Mouse (Mus musculus): ENCODE data around the gene Bri3. TPM values are rescaled to one million over a fixed set of nuclear protein-coding genes. Genes with fewer than 3 reads are reported as not detected.

Bri3 gene
- 144 and 169 TPM in 2 replicates for polyA plus RNA-seq (2015; fragmentation: Nextera tagmentation; extraction: Ambion mirVana)

GRCm38 (mm10) chr5:144243901-144244487 is at the start of gene Bri3:
Gene Bri3, plus strand, starts transcription at chr5:144244437.
- WGBS = 87% methylated on average over 7 of the region's 7 CpGs
- no peak within 1 kb of the TSS for H3K4me3 ChIP-seq (ENCODE audit: low read length)
- H3K27ac ChIP-seq (ENCODE audit: low read length) = no peak within 1 kb of the TSS
- no peaks in the 10 kb centered on the region for H3K27me3 ChIP-seq (ENCODE audit: control insufficient read depth, insufficient read depth, low read length)
- no peak within 1 kb of the TSS for H3K4me2 ChIP-seq (ENCODE audit: low read depth, low read length)
- H3K36me3 ChIP-seq (ENCODE audit: control insufficient read depth, insufficient read depth) = no peaks in the 10 kb centered on the region
- no peaks in the 10 kb centered on the region for H3K9me3 ChIP-seq (replicated peaks; ENCODE audit: control insufficient read depth, low read length)
- ATAC-seq (replicated peaks; ENCODE audit: extremely low read depth, insufficient read depth, low FRiP score) = no peak
- H3K9ac ChIP-seq (ENCODE audit: low read length) = no peak within 1 kb of the TSS
- H3K4me1 ChIP-seq (ENCODE audit: control insufficient read depth, insufficient read depth, low read length) = peaks cover 9% of the 10 kb centered on the region

GRCm38 (mm10) chr5:144195567-144195966 is 48.7 kb upstream of the Bri3 start:
- Histone ChIP-seq H3K36me3 (ENCODE audit: control insufficient read depth, insufficient read depth) (no peaks in the 10 kb centered on the region; the same call in 1 of the 2 replicates), H3K4me3 (ENCODE audit: low read length) (no peak overlapping the region), H3K9me3 (replicated peaks; ENCODE audit: control insufficient read depth, low read length) (no peaks in the 10 kb centered on the region), H3K27me3 (ENCODE audit: control insufficient read depth, insufficient read depth, low read length) (no peaks in the 10 kb centered on the region), H3K27ac (ENCODE audit: low read length) (no peak overlapping the region), H3K9ac (ENCODE audit: low read length) (no peak overlapping the region), H3K4me1 (ENCODE audit: control insufficient read depth, insufficient read depth, low read length) (no peaks in the 10 kb centered on the region), H3K4me2 (ENCODE audit: low read depth, low read length) (no peak overlapping the region)
- ATAC-seq (replicated peaks; ENCODE audit: extremely low read depth, insufficient read depth, low FRiP score) = no peak
- WGBS = 84% methylated on average over 8 of the region's 8 CpGs

GRCm38 (mm10) chr5:144200616-144201015 is 43.6 kb upstream of the Bri3 start:
- WGBS = 69% methylated on average over 11 of the region's 11 CpGs
- H3K4me2 ChIP-seq (ENCODE audit: low read depth, low read length) = no peak overlapping the region
- no peak overlapping the region for H3K27ac ChIP-seq (ENCODE audit: low read length)
- no peaks in the 10 kb centered on the region for H3K27me3 ChIP-seq (ENCODE audit: control insufficient read depth, insufficient read depth, low read length)
- H3K9ac ChIP-seq (ENCODE audit: low read length) = no peak overlapping the region
- H3K36me3 ChIP-seq (ENCODE audit: control insufficient read depth, insufficient read depth) = peaks cover 26% of the 10 kb centered on the region
- H3K4me3 ChIP-seq (ENCODE audit: low read length) = no peak overlapping the region
- ATAC-seq (replicated peaks; ENCODE audit: extremely low read depth, insufficient read depth, low FRiP score) = no peak
- 0 out of 2 replicates have a peak, but pooled peaks cover 3% of the 10 kb centered on the region for H3K9me3 ChIP-seq (replicated peaks; ENCODE audit: control insufficient read depth, low read length)
- no peaks in the 10 kb centered on the region for H3K4me1 ChIP-seq (ENCODE audit: control insufficient read depth, insufficient read depth, low read length)

- Histone ChIP-seq H3K36me3 (ENCODE audit: control insufficient read depth, insufficient read depth) (peaks cover 32% of the 10 kb centered on the region), H3K4me1 (ENCODE audit: control insufficient read depth, insufficient read depth, low read length) (no peaks in the 10 kb centered on the region), H3K27me3 (ENCODE audit: control insufficient read depth, insufficient read depth, low read length) (no peaks in the 10 kb centered on the region), H3K9me3 (replicated peaks; ENCODE audit: control insufficient read depth, low read length) (0 out of 2 replicates have a peak, but pooled peaks cover 3% of the 10 kb centered on the region), H3K4me3 (ENCODE audit: low read length) (no peak overlapping the region), H3K4me2 (ENCODE audit: low read depth, low read length) (no peak overlapping the region), H3K27ac (ENCODE audit: low read length) (no peak overlapping the region), H3K9ac (ENCODE audit: low read length) (no peak overlapping the region)
- no peak for ATAC-seq (replicated peaks; ENCODE audit: extremely low read depth, insufficient read depth, low FRiP score)
- WGBS = 98% methylated on average over 6 of the region's 6 CpGs
Measured at GRCm38 (mm10) chr5:144202430-144202829, 41.8 kb upstream of the Bri3 start.

GRCm38 (mm10) chr5:144203398-144203959 is 40.8 kb upstream of the Bri3 start:
- Histone ChIP-seq H3K9ac (ENCODE audit: low read length) (no peak overlapping the region), H3K4me1 (ENCODE audit: control insufficient read depth, insufficient read depth, low read length) (no peaks in the 10 kb centered on the region), H3K4me3 (ENCODE audit: low read length) (no peak overlapping the region), H3K27ac (ENCODE audit: low read length) (no peak overlapping the region), H3K36me3 (ENCODE audit: control insufficient read depth, insufficient read depth) (peaks cover 36% of the 10 kb centered on the region), H3K4me2 (ENCODE audit: low read depth, low read length) (no peak overlapping the region), H3K9me3 (replicated peaks; ENCODE audit: control insufficient read depth, low read length) (0 out of 2 replicates have a peak, but pooled peaks cover 3% of the 10 kb centered on the region), H3K27me3 (ENCODE audit: control insufficient read depth, insufficient read depth, low read length) (no peaks in the 10 kb centered on the region)
- 88% methylated on average over 10 of the region's 10 CpGs for WGBS
- no peak for ATAC-seq (replicated peaks; ENCODE audit: extremely low read depth, insufficient read depth, low FRiP score)

GRCm38 (mm10) chr5:144204303-144204702 is 39.9 kb upstream of the Bri3 start:
- no peak for ATAC-seq (replicated peaks; ENCODE audit: extremely low read depth, insufficient read depth, low FRiP score)
- Histone ChIP-seq H3K27ac (ENCODE audit: low read length) (no peak overlapping the region), H3K36me3 (ENCODE audit: control insufficient read depth, insufficient read depth) (peaks cover 39% of the 10 kb centered on the region), H3K4me2 (ENCODE audit: low read depth, low read length) (no peak overlapping the region), H3K4me3 (ENCODE audit: low read length) (no peak overlapping the region), H3K27me3 (ENCODE audit: control insufficient read depth, insufficient read depth, low read length) (no peaks in the 10 kb centered on the region), H3K9me3 (replicated peaks; ENCODE audit: control insufficient read depth, low read length) (0 out of 2 replicates have a peak, but pooled peaks cover 3% of the 10 kb centered on the region), H3K4me1 (ENCODE audit: control insufficient read depth, insufficient read depth, low read length) (no peaks in the 10 kb centered on the region), H3K9ac (ENCODE audit: low read length) (no peak overlapping the region)
- 86% methylated on average over 12 of the region's 12 CpGs for WGBS

GRCm38 (mm10) chr5:144204911-144205310 is 39.3 kb upstream of the Bri3 start:
- ATAC-seq (replicated peaks; ENCODE audit: extremely low read depth, insufficient read depth, low FRiP score) = no peak
- no peak overlapping the region for H3K9ac ChIP-seq (ENCODE audit: low read length)
- 84% methylated on average over 10 of the region's 10 CpGs for WGBS
- no peaks in the 10 kb centered on the region for H3K4me1 ChIP-seq (ENCODE audit: control insufficient read depth, insufficient read depth, low read length)
- no peak overlapping the region for H3K27ac ChIP-seq (ENCODE audit: low read length)
- peaks cover 45% of the 10 kb centered on the region for H3K36me3 ChIP-seq (ENCODE audit: control insufficient read depth, insufficient read depth)
- no peak overlapping the region for H3K4me2 ChIP-seq (ENCODE audit: low read depth, low read length)
- H3K27me3 ChIP-seq (ENCODE audit: control insufficient read depth, insufficient read depth, low read length) = no peaks in the 10 kb centered on the region
- no peak overlapping the region for H3K4me3 ChIP-seq (ENCODE audit: low read length)
- H3K9me3 ChIP-seq (replicated peaks; ENCODE audit: control insufficient read depth, low read length) = 0 out of 2 replicates have a peak, but pooled peaks cover 3% of the 10 kb centered on the region

- no peak overlapping the region for H3K27ac ChIP-seq (ENCODE audit: low read length)
- H3K4me3 ChIP-seq (ENCODE audit: low read length) = no peak overlapping the region
- 0 out of 2 replicates have a peak, but pooled peaks cover 3% of the 10 kb centered on the region for H3K9me3 ChIP-seq (replicated peaks; ENCODE audit: control insufficient read depth, low read length)
- 95% methylated on average over 15 of the region's 15 CpGs for WGBS
- no peak for ATAC-seq (replicated peaks; ENCODE audit: extremely low read depth, insufficient read depth, low FRiP score)
- no peaks in the 10 kb centered on the region for H3K27me3 ChIP-seq (ENCODE audit: control insufficient read depth, insufficient read depth, low read length)
- peaks cover 50% of the 10 kb centered on the region for H3K36me3 ChIP-seq (ENCODE audit: control insufficient read depth, insufficient read depth)
- no peak overlapping the region for H3K4me2 ChIP-seq (ENCODE audit: low read depth, low read length)
- no peaks in the 10 kb centered on the region for H3K4me1 ChIP-seq (ENCODE audit: control insufficient read depth, insufficient read depth, low read length)
- no peak overlapping the region for H3K9ac ChIP-seq (ENCODE audit: low read length)
Measured at GRCm38 (mm10) chr5:144206069-144206468, 38.2 kb upstream of the Bri3 start.

GRCm38 (mm10) chr5:144207478-144207877 is 36.8 kb upstream of the Bri3 start:
- H3K36me3 ChIP-seq (ENCODE audit: control insufficient read depth, insufficient read depth) = peaks cover 52% of the 10 kb centered on the region
- H3K27ac ChIP-seq (ENCODE audit: low read length) = no peak overlapping the region
- no peaks in the 10 kb centered on the region for H3K4me1 ChIP-seq (ENCODE audit: control insufficient read depth, insufficient read depth, low read length)
- no peak overlapping the region for H3K4me3 ChIP-seq (ENCODE audit: low read length)
- H3K9ac ChIP-seq (ENCODE audit: low read length) = no peak overlapping the region
- 0 out of 2 replicates have a peak, but pooled peaks cover under 1% of the 10 kb centered on the region for H3K9me3 ChIP-seq (replicated peaks; ENCODE audit: control insufficient read depth, low read length)
- no peaks in the 10 kb centered on the region for H3K27me3 ChIP-seq (ENCODE audit: control insufficient read depth, insufficient read depth, low read length)
- no peak for ATAC-seq (replicated peaks; ENCODE audit: extremely low read depth, insufficient read depth, low FRiP score)
- 51% methylated on average over 11 of the region's 11 CpGs for WGBS
- no peak overlapping the region for H3K4me2 ChIP-seq (ENCODE audit: low read depth, low read length)

All from heart, embryonic 16.5 days (tissue).